Mouse (Mus musculus) lung, postnatal 0 days (tissue): ENCODE data around the gene Stx8. TPM values are rescaled to one million over a fixed set of nuclear protein-coding genes. Genes with fewer than 3 reads are reported as not detected.

Source experiments
- ATAC-seq: fragments of 200-750 bp; cut with Nextera tagmentation; 2 replicates; pipeline ENCODE4 v1.8.0; 2017; ENCODE audit warnings: moderate library complexity
- DNase-seq: peaks from one replicate; pipeline ENCODE4 v3.0.0-alpha.2; 2016; ENCODE audit warnings: low spot score
- H3K27ac ChIP-seq: fragments of 300-500 bp; sonication (generic); 2 replicates; pipeline ENCODE4 v1.5.1; 2014; ENCODE audit warnings: antibody characterized with exemption, mild to moderate bottlenecking, low read length, mixed read lengths
- H3K27me3 ChIP-seq: fragments of 300-500 bp; sonication (generic); replicated peaks from 2 replicates; pipeline ENCODE4 v1.6.1; 2014; ENCODE audit warnings: low read length, mixed read lengths; ENCODE audit not compliant: insufficient read depth
- H3K36me3 ChIP-seq: fragments of 300-500 bp; sonication (generic); 2 replicates; pipeline ENCODE4 v1.6.1; 2014; ENCODE audit warnings: low read length, mixed read lengths; ENCODE audit not compliant: insufficient read depth
- H3K4me1 ChIP-seq: fragments of 300-500 bp; sonication (generic); 2 replicates; pipeline ENCODE4 v1.6.1; 2014; ENCODE audit warnings: antibody characterized with exemption, low read depth, low read length, mixed read lengths; ENCODE audit not compliant: insufficient read depth
- H3K4me2 ChIP-seq: fragments of 300-500 bp; sonication (generic); replicated peaks from 2 replicates; pipeline ENCODE4 v1.6.1; 2014; ENCODE audit warnings: low read depth, mild to moderate bottlenecking, low read length, moderate library complexity, mixed read lengths
- H3K4me3 ChIP-seq: fragments of 300-500 bp; sonication (generic); 2 replicates; pipeline ENCODE4 v1.5.1; 2014; ENCODE audit warnings: low read depth, low read length
- H3K9ac ChIP-seq: fragments of 300-500 bp; sonication (generic); replicated peaks from 2 replicates; pipeline ENCODE4 v1.6.1; 2014; ENCODE audit warnings: low read depth, mild to moderate bottlenecking
- H3K9me3 ChIP-seq: fragments of 300-500 bp; sonication (generic); 2 replicates; pipeline ENCODE4 v1.6.1; 2016; ENCODE audit warnings: low read length, mixed read lengths
- CTCF ChIP-seq: IDR thresholded peaks from 2 replicates; pipeline ENCODE4 v1.5.1; 2016; ENCODE audit warnings: antibody characterized with exemption, mild to moderate bottlenecking
- EP300 ChIP-seq: IDR thresholded peaks from 2 replicates; pipeline ENCODE4 v1.6.1; 2016; ENCODE audit warnings: antibody characterized with exemption, mild to moderate bottlenecking, control low read depth
- WGBS: fragments of 180-500 bp; shearing (Covaris S2); extraction: QIAGEN DNeasy Blood & Tissue Kit; methylation state at CpG from one replicate; pipeline ENCODE4 v1.1.7; 2014; 5-methylcytosine and 5-hydroxymethylcytosine counted together
- polyA plus RNA-seq: library from polyadenylated mRNA; unstranded; fragments of >200 nt; fragmentation: Nextera tagmentation; extraction: Ambion mirVana; gene quantifications from 2 replicates; pipeline ENCODE4 v1.2.1, GENCODE M21; 2015

The Stx8 gene
- polyA plus RNA-seq, 1 experiment from 2014 or later: 72.5 TPM

DNA sequence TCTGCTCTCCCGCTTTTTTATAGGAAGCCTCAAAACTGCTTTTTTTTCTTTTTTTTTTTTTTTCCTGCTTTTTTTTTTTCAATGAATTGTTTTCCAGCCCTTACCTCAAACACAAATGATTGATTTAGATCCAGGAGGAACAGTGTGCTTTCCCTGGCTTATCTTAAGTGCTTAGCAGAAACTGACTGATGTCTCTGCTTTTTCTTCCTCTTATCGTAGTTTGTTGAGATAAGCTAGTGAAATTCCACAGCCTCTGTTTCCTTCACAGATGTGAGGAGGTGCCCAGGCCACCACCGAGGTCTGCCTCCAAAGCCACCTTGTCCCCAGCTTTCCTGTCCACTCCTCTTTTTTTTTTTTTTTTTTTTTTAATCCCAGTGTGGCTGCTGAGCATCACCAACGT is 150.2 kb downstream of the Stx8 start:
- H3K9ac ChIP-seq: no peak overlapping the region
- H3K36me3 ChIP-seq: no peaks in the 10 kb centered on the region
- H3K4me3 ChIP-seq: no peak overlapping the region
- H3K27ac ChIP-seq: no peak overlapping the region
- H3K9me3 ChIP-seq: no peaks in the 10 kb centered on the region
- DNase-seq (no peak), ATAC-seq (no peak)
- H3K4me2 ChIP-seq: no peak overlapping the region
- H3K4me1 ChIP-seq: no peaks in the 10 kb centered on the region
- H3K27me3 ChIP-seq: no peaks in the 10 kb centered on the region
- no peak for TF ChIP-seq CTCF
- no peak for TF ChIP-seq EP300
- 35% methylated on average over 4 of the region's 4 CpGs for WGBS

DNA sequence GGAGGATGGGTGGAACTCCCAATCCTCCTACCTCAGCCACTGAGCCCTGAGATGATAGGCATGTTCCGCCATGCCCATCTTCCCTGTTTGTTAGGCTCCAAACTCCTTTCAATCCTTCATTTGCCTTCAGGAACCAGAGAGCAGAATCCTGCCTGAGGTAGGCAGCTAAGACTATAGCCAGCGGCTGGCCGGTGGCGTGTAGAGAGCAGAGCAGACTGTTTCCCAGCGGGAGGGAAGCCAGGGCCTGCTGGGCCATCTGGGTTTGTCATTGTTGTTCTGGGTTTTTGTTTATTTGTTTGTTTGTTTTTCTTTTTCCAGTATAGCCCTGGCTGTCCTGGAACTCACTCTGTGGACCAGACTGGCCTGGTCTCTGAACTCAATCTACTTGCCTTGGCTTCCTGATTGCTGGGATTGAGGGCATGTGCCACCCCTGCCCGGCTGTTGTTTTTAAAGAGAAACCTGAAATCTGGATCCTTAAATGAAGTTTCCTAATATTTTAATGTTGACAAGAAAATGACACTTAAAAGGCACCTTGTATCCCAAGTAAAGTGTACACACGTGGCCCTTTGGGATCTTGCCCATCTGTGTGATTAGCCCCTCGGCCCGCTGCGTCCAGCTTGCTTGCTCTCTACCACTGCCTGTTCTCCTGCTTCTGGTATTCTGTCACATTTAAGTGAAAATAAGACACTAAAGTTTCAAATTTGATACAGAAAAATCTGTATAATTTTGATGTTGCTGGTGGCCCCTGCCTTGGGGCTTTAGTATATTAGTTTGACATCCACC is 152.1 kb downstream of the Stx8 start:
- Histone ChIP-seq H3K4me1 (no peaks in the 10 kb centered on the region), H3K9me3 (no peaks in the 10 kb centered on the region), H3K4me3 (no peak overlapping the region), H3K36me3 (no peaks in the 10 kb centered on the region), H3K4me2 (no peak overlapping the region), H3K9ac (no peak overlapping the region), H3K27ac (no peak overlapping the region), H3K27me3 (no peaks in the 10 kb centered on the region)
- no peak for TF ChIP-seq EP300
- TF ChIP-seq CTCF: no peak
- ATAC-seq (no peak), DNase-seq (no peak)
- WGBS: 97% methylated on average over 10 of the region's 10 CpGs

DNA sequence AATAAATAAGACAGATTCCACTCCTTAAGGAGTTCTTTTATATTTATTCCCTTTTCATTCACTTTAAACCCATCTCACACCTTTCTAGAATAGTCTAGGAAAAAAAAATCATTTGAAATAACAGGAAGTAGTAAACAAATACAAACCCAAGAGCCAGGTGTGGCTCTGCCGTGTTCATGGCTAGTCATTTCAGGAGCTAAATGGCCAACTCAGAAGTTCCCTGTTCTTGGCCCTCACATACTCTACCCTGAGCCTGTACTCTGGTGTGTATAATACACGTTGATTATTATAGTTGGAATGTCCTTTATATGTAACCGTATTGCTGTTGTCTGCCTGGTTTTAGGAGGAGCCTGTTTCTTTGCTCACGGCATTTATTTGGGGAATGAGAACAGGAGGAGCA is 152.7 kb downstream of the Stx8 start:
- Histone ChIP-seq H3K4me2 (no peak overlapping the region), H3K4me3 (no peak overlapping the region), H3K9ac (no peak overlapping the region), H3K27me3 (no peaks in the 10 kb centered on the region), H3K27ac (no peak overlapping the region), H3K36me3 (no peaks in the 10 kb centered on the region), H3K4me1 (no peaks in the 10 kb centered on the region), H3K9me3 (no peaks in the 10 kb centered on the region)
- no peak for TF ChIP-seq CTCF
- TF ChIP-seq EP300: no peak
- 81% methylated on average over 4 of the region's 4 CpGs for whole genome bisulfite sequencing
- ATAC-seq: no peak
- DNase-seq: no peak

DNA sequence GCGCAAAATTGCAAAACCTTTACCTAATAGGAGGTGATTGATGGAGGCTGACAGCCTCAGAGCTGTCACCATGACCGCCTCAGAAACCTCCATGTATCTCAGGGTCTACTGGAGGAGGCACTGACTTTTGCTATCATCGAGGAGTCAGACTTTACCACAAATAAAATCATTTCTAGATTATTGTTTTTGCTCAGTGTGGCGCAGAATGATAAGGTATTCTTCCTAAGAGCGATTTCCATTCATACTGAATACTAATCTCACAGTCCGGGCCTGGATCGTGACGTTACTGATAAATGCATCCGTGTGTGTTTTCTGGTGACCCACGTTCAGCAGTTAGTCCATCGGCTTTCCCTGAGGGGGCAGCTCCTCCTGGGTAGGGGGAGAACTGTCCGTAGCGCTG is 153.1 kb downstream of the Stx8 start:
- WGBS: 87% methylated on average over 13 of the region's 13 CpGs
- no peak overlapping the region for H3K4me3 ChIP-seq

DNA sequence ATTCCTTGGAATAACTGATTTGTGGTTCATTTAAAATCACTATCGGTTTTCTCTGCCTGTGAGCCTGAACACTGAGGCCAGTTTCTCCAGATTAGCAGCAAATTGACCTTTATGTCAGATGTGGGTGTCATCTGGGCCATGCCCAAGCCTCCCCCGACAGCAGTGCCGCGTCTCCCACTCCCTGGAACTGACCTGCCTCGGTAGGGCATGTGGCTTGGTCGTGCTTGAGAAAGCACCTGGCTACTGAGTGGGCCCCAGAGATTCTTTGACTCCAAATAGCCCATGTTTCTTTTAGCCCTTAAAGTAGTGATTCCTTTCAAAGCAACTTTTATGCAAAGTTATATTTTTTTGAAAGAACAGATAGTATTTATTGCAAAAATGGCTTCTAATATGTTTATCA is 155.3 kb downstream of the Stx8 start:
- Histone ChIP-seq H3K4me2 (no peak overlapping the region), H3K27me3 (no peaks in the 10 kb centered on the region), H3K4me3 (no peak overlapping the region), H3K27ac (no peak overlapping the region), H3K36me3 (no peaks in the 10 kb centered on the region), H3K4me1 (no peaks in the 10 kb centered on the region), H3K9ac (no peak overlapping the region), H3K9me3 (no peaks in the 10 kb centered on the region)
- DNase-seq (no peak), ATAC-seq (no peak)
- WGBS: 55% methylated on average over 6 of the region's 6 CpGs
- no peak for TF ChIP-seq EP300
- TF ChIP-seq CTCF: no peak

More for the DNA sequence above, 153.1 kb downstream of the Stx8 start:
- Histone ChIP-seq H3K9me3 (no peaks in the 10 kb centered on the region), H3K36me3 (no peaks in the 10 kb centered on the region), H3K27ac (no peak overlapping the region), H3K4me2 (no peak overlapping the region), H3K9ac (no peak overlapping the region), H3K4me1 (no peaks in the 10 kb centered on the region), H3K27me3 (no peaks in the 10 kb centered on the region)
- DNase-seq: no peak
- TF ChIP-seq EP300 (no peak), CTCF (no peak)
- ATAC-seq: no peak

DNA sequence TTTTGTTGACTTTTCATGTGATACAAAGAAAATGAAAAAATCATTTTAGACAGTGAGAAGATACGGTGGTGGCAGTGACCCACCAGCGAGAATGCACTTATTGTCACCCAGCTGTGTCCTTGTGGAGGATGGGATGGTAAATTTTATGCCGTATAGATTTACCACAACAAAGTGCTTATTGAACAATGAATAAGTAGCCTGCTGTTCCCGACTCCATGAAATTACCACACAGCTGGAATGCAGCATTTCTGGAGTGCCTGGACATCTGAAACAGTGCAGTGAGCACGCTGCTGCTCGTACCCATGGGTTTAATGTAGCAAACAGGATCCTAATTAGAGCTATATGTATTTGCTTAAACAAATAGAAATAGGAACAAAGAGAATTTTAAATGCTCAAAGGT is 155.7 kb downstream of the Stx8 start:
- no peak overlapping the region for H3K27ac ChIP-seq
- no peak overlapping the region for H3K4me3 ChIP-seq
- ATAC-seq (no peak), DNase-seq (no peak)
- TF ChIP-seq CTCF (no peak), EP300 (no peak)
- no peaks in the 10 kb centered on the region for H3K4me1 ChIP-seq
- H3K9ac ChIP-seq: no peak overlapping the region
- no peaks in the 10 kb centered on the region for H3K27me3 ChIP-seq
- 72% methylated on average over 6 of the region's 6 CpGs for WGBS
- H3K36me3 ChIP-seq: no peaks in the 10 kb centered on the region
- H3K4me2 ChIP-seq: no peak overlapping the region
- no peaks in the 10 kb centered on the region for H3K9me3 ChIP-seq

DNA sequence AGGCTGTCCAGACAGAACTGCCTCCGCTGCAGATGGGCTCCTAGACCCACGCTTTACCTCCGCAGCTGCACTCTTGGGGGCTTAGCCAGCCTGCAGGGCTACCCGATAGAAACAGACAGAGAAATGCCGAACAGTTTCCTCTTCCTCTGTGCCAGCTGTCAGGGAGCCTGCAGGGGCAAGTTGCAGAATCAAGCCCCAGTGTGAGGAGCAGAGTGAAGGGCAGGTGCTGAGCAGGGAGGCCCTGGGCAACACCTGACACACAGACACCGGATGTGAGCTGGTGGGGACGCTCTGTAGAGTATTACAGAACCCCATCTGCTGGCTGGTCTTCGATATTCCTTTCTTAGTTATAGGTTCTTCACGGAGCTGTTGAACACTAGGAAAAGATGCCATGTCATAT is 160.1 kb downstream of the Stx8 start:
- no peaks in the 10 kb centered on the region for H3K27me3 ChIP-seq
- no peak overlapping the region for H3K4me2 ChIP-seq
- no peak overlapping the region for H3K4me3 ChIP-seq
- no peak for DNase-seq
- no peaks in the 10 kb centered on the region for H3K36me3 ChIP-seq
- TF ChIP-seq CTCF: no peak
- no peaks in the 10 kb centered on the region for H3K9me3 ChIP-seq
- 87% methylated on average over 9 of the region's 9 CpGs for whole genome bisulfite sequencing
- H3K27ac ChIP-seq: no peak overlapping the region
- no peak for ATAC-seq
- no peak overlapping the region for H3K9ac ChIP-seq
- no peaks in the 10 kb centered on the region for H3K4me1 ChIP-seq
